Mouse (Mus musculus) embryonic facial prominence, embryonic 13.5 days (tissue): Measurements from ENCODE around the gene Pxt1. TPM values are rescaled to one million over a fixed set of nuclear protein-coding genes. Genes with fewer than 3 reads are reported as not detected.

Experiments used
- ATAC-seq: fragments of 200-750 bp; cut with Nextera tagmentation; 2 replicates; pipeline ENCODE4 v1.8.0; 2017; ENCODE audit warnings: low read depth; ENCODE audit not compliant: insufficient number of reproducible peaks, insufficient read depth, low FRiP score, low TSS enrichment
- H3K27ac ChIP-seq: fragments of 300-500 bp; sonication (generic); 2 replicates; pipeline ENCODE4 v1.5.1; 2015; ENCODE audit warnings: moderate library complexity, mild to moderate bottlenecking, inconsistent platforms
- H3K27me3 ChIP-seq: fragments of 300-500 bp; sonication (generic); 2 replicates; pipeline ENCODE4 v1.6.1; 2015; ENCODE audit warnings: mild to moderate bottlenecking, inconsistent platforms
- H3K36me3 ChIP-seq: fragments of 300-500 bp; sonication (generic); 2 replicates; pipeline ENCODE4 v1.6.1; 2015; ENCODE audit warnings: mild to moderate bottlenecking, inconsistent platforms
- H3K4me1 ChIP-seq: fragments of 300-500 bp; sonication (generic); 2 replicates; pipeline ENCODE4 v1.6.1; 2015; ENCODE audit warnings: inconsistent platforms
- H3K4me2 ChIP-seq: fragments of 300-500 bp; sonication (generic); 2 replicates; pipeline ENCODE4 v1.6.1; 2015; ENCODE audit warnings: moderate library complexity, mild to moderate bottlenecking, inconsistent platforms
- H3K4me3 ChIP-seq: fragments of 300-500 bp; sonication (generic); 2 replicates; pipeline ENCODE4 v1.5.1; 2015; ENCODE audit warnings: mild to moderate bottlenecking, inconsistent platforms
- H3K9ac ChIP-seq: fragments of 300-500 bp; sonication (generic); 2 replicates; pipeline ENCODE4 v1.6.1; 2015; ENCODE audit warnings: mild to moderate bottlenecking, inconsistent platforms
- H3K9me3 ChIP-seq: fragments of 300-500 bp; sonication (generic); 2 replicates; pipeline ENCODE4 v1.6.1; 2016; ENCODE audit warnings: inconsistent platforms
- WGBS: fragments of 180-500 bp; shearing (Covaris S2); methylation state at CpG from one replicate; pipeline ENCODE4 v1.1.7; 2015; ENCODE audit warnings: mixed read lengths; 5-methylcytosine and 5-hydroxymethylcytosine counted together
- polyA plus RNA-seq: library from polyadenylated mRNA; unstranded; fragments of >200 nt; fragmentation: Nextera tagmentation; extraction: Ambion mirVana; gene quantifications from 2 replicates; pipeline ENCODE4 v1.2.1, GENCODE M21; 2015

Pxt1 gene
- polyA plus RNA-seq, 1 experiment from 2014 or later = not detected

- ATAC-seq = no peak
- Histone ChIP-seq H3K4me2 (peak overlapping the region; percentile 62), H3K4me1 (peaks cover 17% of the 10 kb centered on the region), H3K9me3 (no peaks in the 10 kb centered on the region), H3K27me3 (peaks cover 25% of the 10 kb centered on the region), H3K27ac (no peak overlapping the region), H3K36me3 (no peaks in the 10 kb centered on the region), H3K9ac (peak overlapping the region; percentile 66), H3K4me3 (peak overlapping the region; percentile 34)
- 6% methylated on average over 29 of the region's 29 CpGs for WGBS
These were observed 34.2 kb downstream of the Pxt1 start for GRCm38 (mm10) chr17:28909252-28909941.

DNA sequence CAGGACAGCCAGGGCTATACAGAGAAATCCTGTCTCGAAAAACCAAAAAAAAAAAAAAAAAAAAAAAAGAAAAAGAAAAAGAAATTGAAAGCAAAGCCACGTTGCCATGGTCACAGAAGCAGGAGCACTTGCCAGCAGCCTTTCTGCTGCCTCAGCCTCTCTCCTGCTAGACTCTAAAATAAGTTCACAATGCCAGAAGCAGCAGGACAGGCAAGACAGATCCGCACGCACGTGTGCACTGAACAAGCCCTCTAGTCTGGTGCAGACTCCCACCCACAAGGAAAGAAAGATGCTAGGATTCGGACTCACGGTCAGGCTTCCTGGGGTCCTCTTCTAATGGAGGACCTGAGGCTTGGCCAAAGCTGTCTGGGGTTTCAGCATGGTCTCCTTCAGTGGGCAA lies 35.7 kb downstream of the Pxt1 start:
- WGBS = 76% methylated on average over 7 of the region's 7 CpGs
- no peak for ATAC-seq
- H3K9ac ChIP-seq = no peak overlapping the region

DNA sequence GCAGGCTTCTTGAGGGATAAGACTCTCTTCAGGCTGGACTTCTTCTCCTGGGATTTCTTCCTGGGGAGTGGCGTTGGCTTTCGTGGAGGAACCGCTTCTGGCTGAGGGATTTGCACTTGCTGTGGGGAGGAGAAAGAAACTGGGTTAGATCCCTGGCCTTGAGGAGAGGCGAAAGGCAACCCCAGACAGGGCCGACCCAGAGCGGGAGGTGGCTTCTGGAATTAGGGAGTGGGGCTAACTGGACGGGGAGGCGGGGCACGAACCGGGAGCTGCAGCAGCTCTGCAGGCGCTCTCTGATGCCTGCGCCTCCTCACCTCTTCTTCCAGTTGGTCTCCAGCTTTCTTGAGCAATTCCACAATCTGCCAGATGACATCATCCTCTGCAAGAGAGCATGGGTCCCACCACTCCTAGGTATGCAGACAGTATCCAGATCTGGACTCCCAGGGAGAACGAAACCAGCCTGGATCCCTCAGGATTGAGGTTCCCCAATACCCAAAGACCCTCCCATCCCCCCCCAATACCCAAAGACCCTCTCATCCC lies 38.2 kb downstream of the Pxt1 start:
- Histone ChIP-seq H3K27me3 (peaks cover 24% of the 10 kb centered on the region), H3K4me1 (peaks cover 18% of the 10 kb centered on the region), H3K9ac (no peak overlapping the region), H3K4me2 (no peak overlapping the region), H3K9me3 (no peaks in the 10 kb centered on the region), H3K36me3 (no peaks in the 10 kb centered on the region), H3K27ac (no peak overlapping the region), H3K4me3 (no peak overlapping the region)
- WGBS = 66% methylated on average over 13 of the region's 13 CpGs
- no peak for ATAC-seq

More for the DNA sequence above, 35.7 kb downstream of the Pxt1 start:
- Histone ChIP-seq H3K27ac (no peak overlapping the region), H3K9me3 (no peaks in the 10 kb centered on the region), H3K4me3 (no peak overlapping the region), H3K27me3 (peaks cover 25% of the 10 kb centered on the region), H3K4me2 (no peak overlapping the region), H3K4me1 (peaks cover 18% of the 10 kb centered on the region), H3K36me3 (no peaks in the 10 kb centered on the region)

GRCm38 (mm10) chr17:28904546-28905376 lies 38.9 kb downstream of the Pxt1 start:
- Histone ChIP-seq H3K9ac (no peak overlapping the region), H3K36me3 (no peaks in the 10 kb centered on the region), H3K27ac (no peak overlapping the region), H3K27me3 (peaks cover 17% of the 10 kb centered on the region), H3K4me3 (no peak overlapping the region), H3K4me2 (no peak overlapping the region), H3K4me1 (peaks cover 18% of the 10 kb centered on the region), H3K9me3 (no peaks in the 10 kb centered on the region)
- no peak for ATAC-seq
- 30% methylated on average over 23 of the region's 23 CpGs for WGBS

DNA sequence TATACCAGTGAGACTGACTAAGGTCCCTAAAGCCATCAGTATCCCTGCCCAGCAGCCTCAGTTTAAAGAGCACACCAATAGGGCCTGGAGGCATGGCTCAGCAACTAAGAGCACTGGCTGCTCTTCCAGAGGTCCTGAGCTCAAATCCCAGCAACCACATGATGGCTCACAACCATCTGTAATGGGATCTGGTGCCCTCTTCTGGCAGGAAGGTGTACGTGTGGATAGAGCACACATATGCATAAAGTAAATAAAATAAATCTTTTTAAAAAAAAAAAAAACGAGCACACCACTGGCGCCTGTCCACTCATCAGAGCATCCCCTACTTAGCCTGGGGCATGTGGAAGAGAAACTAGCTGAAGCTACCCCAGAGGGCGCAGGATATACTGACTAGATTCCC lies 42.1 kb downstream of the Pxt1 start:
- no peaks in the 10 kb centered on the region for H3K9me3 ChIP-seq
- no peak overlapping the region for H3K4me2 ChIP-seq
- no peaks in the 10 kb centered on the region for H3K27me3 ChIP-seq
- H3K27ac ChIP-seq = no peak overlapping the region
- no peak for ATAC-seq
- no peak overlapping the region for H3K4me3 ChIP-seq
- peaks cover 15% of the 10 kb centered on the region; the same call in 1 of the 2 replicates for H3K4me1 ChIP-seq
- no peak overlapping the region for H3K9ac ChIP-seq
- no peaks in the 10 kb centered on the region for H3K36me3 ChIP-seq
- WGBS = 67% methylated on average over 4 of the region's 4 CpGs

GRCm38 (mm10) chr17:28899427-28899826 lies 44.2 kb downstream of the Pxt1 start:
- Histone ChIP-seq H3K27me3 (no peaks in the 10 kb centered on the region), H3K4me3 (no peak overlapping the region), H3K4me1 (peaks cover 5% of the 10 kb centered on the region; the same call in 1 of the 2 replicates), H3K4me2 (no peak overlapping the region), H3K9ac (no peak overlapping the region), H3K9me3 (no peaks in the 10 kb centered on the region), H3K27ac (no peak overlapping the region), H3K36me3 (no peaks in the 10 kb centered on the region)
- WGBS = 74% methylated on average over 19 of the region's 19 CpGs
- ATAC-seq = no peak

GRCm38 (mm10) chr17:28898249-28898648 lies 45.4 kb downstream of the Pxt1 start:
- H3K9ac ChIP-seq = no peak overlapping the region
- 55% methylated on average over 5 of the region's 5 CpGs for WGBS
- ATAC-seq = no peak

GRCm38 (mm10) chr17:28897817-28898216 lies 45.8 kb downstream of the Pxt1 start:
- H3K4me3 ChIP-seq = no peak overlapping the region
- WGBS = 65% methylated on average over 5 of the region's 5 CpGs
- H3K36me3 ChIP-seq = no peaks in the 10 kb centered on the region
- H3K9ac ChIP-seq = no peak overlapping the region
- H3K27ac ChIP-seq = no peak overlapping the region
- no peak for ATAC-seq
- no peaks in the 10 kb centered on the region for H3K27me3 ChIP-seq
- no peaks in the 10 kb centered on the region for H3K9me3 ChIP-seq
- H3K4me1 ChIP-seq = peaks cover 4% of the 10 kb centered on the region; the same call in 1 of the 2 replicates
- H3K4me2 ChIP-seq = no peak overlapping the region

More at GRCm38 (mm10) chr17:28898249-28898648, 45.4 kb downstream of the Pxt1 start:
- H3K4me3 ChIP-seq = no peak overlapping the region
- H3K27ac ChIP-seq = no peak overlapping the region
- no peak overlapping the region for H3K4me2 ChIP-seq
- H3K4me1 ChIP-seq = peaks cover 4% of the 10 kb centered on the region; the same call in 1 of the 2 replicates
- no peaks in the 10 kb centered on the region for H3K27me3 ChIP-seq
- H3K36me3 ChIP-seq = no peaks in the 10 kb centered on the region
- H3K9me3 ChIP-seq = no peaks in the 10 kb centered on the region

GRCm38 (mm10) chr17:28896095-28896780 lies 47.4 kb downstream of the Pxt1 start:
- Histone ChIP-seq H3K9me3 (no peaks in the 10 kb centered on the region), H3K36me3 (no peaks in the 10 kb centered on the region), H3K4me1 (peaks cover 4% of the 10 kb centered on the region; the same call in 1 of the 2 replicates), H3K27ac (no peak overlapping the region), H3K9ac (no peak overlapping the region), H3K4me2 (no peak overlapping the region), H3K4me3 (no peak overlapping the region), H3K27me3 (no peaks in the 10 kb centered on the region)
- no peak for ATAC-seq
- WGBS = 92% methylated on average over 11 of the region's 11 CpGs

DNA sequence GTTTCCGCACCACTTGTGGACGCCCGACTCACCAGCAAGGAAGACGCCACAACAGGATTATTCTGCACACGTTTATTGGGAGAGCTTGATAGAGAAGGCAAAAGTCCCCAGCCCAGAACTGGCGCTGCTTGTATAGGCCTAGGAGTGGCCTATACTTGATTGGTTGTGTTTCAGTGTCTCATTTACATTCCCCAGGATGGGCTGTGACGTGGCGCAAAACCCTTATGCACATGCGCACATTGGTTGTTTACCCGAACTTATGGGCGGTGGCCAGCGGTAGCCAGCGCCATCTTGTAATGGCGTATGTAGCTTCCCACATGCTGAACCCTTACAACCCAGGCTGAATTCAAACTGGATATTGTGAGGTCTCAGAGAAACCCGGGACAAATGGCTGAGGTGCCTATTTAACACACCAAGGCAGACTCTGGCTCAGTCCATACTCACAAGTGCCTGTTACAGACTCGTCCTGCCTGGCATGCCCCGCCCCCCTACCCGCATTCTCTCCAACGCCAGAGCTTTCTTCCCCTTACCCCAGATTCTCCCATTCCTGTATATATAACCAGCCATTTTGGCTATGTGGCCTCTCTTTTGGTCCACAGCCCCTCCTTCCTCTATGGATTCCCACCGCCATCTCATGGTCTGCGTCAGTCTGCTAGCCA lies 48.3 kb downstream of the Pxt1 start:
- Histone ChIP-seq H3K36me3 (no peaks in the 10 kb centered on the region), H3K4me2 (no peak overlapping the region), H3K27ac (no peak overlapping the region), H3K9ac (no peak overlapping the region), H3K4me1 (peaks cover 4% of the 10 kb centered on the region; the same call in 1 of the 2 replicates), H3K9me3 (no peaks in the 10 kb centered on the region; the same call in 1 of the 2 replicates), H3K27me3 (no peaks in the 10 kb centered on the region), H3K4me3 (no peak overlapping the region)
- WGBS = 95% methylated on average over 21 of the region's 21 CpGs
- ATAC-seq = no peak
